In genomic region chr16:29993111-29993510, GRCm38 (mm10) we compare ENCODE assay signal across 20 mouse cellular contexts.
DNase-seq lines count a peak whose midpoint lies in the region; ATAC-seq and TF ChIP-seq lines count a peak whose summit lies in the region.
"Had no signal": no experiment of that assay in that cellular context is flagged by ENCODE, and none has a peak within 500 bp of the region (broad histone marks: within the 10 kb centered on the region; RNA-seq: fewer than 3 reads in every experiment).

No protein-coding gene starts in this region.

- TF ChIP-seq CTCF in stomach, postnatal 0 days (IDR thresholded peaks at IDR 0.05; ENCODE audit: low read depth), result no peak

- H3K27ac ChIP-seq in forebrain, embryonic 13.5 days, result no peak overlapping the region
- no peak overlapping the region for H3K27ac ChIP-seq in forebrain, embryonic 15.5 days (replicated peaks)
- H3K27ac ChIP-seq in neural tube, embryonic 13.5 days (replicated peaks), result no peak overlapping the region
- no peak overlapping the region for H3K27ac ChIP-seq in neural tube, embryonic 15.5 days (replicated peaks)
- H3K27ac ChIP-seq in stomach, postnatal 0 days (replicated peaks), result no peak overlapping the region
- H3K27ac ChIP-seq: embryonic facial prominence, embryonic 13.5 days; heart, adult 2 months; hindbrain, embryonic 10.5 days; hindbrain, embryonic 15.5 days had no signal

- H3K9ac ChIP-seq in forebrain, embryonic 13.5 days, result no peak overlapping the region
- no peak overlapping the region for H3K9ac ChIP-seq in forebrain, embryonic 15.5 days (replicated peaks)
- H3K9ac ChIP-seq in neural tube, embryonic 13.5 days, result no peak overlapping the region
- H3K9ac ChIP-seq in neural tube, embryonic 15.5 days (replicated peaks), result no peak overlapping the region
- H3K9ac ChIP-seq in stomach, postnatal 0 days (ENCODE audit: low read length), result no peak overlapping the region
- H3K9ac ChIP-seq: embryonic facial prominence, embryonic 13.5 days; hindbrain, embryonic 15.5 days had no signal

- peak; percentile 45; the same call in 1 of the 2 replicates for ATAC-seq in forebrain, embryonic 13.5 days
- ATAC-seq in forebrain, embryonic 15.5 days (replicated peaks), result no peak; the same call in 1 of the 2 replicates
- 0 out of 2 replicates have a peak, but pooled peaks have one; percentile 34 for ATAC-seq in neural tube, embryonic 13.5 days (ENCODE audit: low read depth)
- no peak for ATAC-seq in neural tube, embryonic 15.5 days (ENCODE audit: low FRiP score)
- ATAC-seq in megakaryocyte, adult 5-6 weeks (ENCODE audit: poor library complexity, severe bottlenecking), result peak; percentile 28
- ATAC-seq in stomach, postnatal 0 days (ENCODE audit: low FRiP score, low TSS enrichment), result 0 out of 2 replicates have a peak, but pooled peaks have one; percentile 3

- no peak overlapping the region for H3K4me2 ChIP-seq in forebrain, embryonic 13.5 days
- H3K4me2 ChIP-seq in forebrain, embryonic 15.5 days (replicated peaks), result no peak overlapping the region
- H3K4me2 ChIP-seq in neural tube, embryonic 13.5 days, result no peak overlapping the region
- no peak overlapping the region for H3K4me2 ChIP-seq in neural tube, embryonic 15.5 days
- H3K4me2 ChIP-seq in stomach, postnatal 0 days (replicated peaks; ENCODE audit: low read depth), result no peak overlapping the region
- H3K4me2 ChIP-seq: embryonic facial prominence, embryonic 13.5 days; heart, embryonic 11.5 days; hindbrain, embryonic 15.5 days had no signal

- WGBS in forebrain, embryonic 13.5 days, result 67% methylated on average over 7 of the region's 7 CpGs
- 64% methylated on average over 7 of the region's 7 CpGs for WGBS in forebrain, embryonic 15.5 days
- 73% methylated on average over 7 of the region's 7 CpGs for WGBS in neural tube, embryonic 13.5 days
- whole genome bisulfite sequencing in neural tube, embryonic 15.5 days, result 76% methylated on average over 7 of the region's 7 CpGs
- WGBS in stomach, postnatal 0 days, result 70% methylated on average over 7 of the region's 7 CpGs

- 0 out of 2 replicates have a peak, but pooled peaks cover under 1% of the 10 kb centered on the region for H3K27me3 ChIP-seq in forebrain, embryonic 13.5 days
- H3K27me3 ChIP-seq in forebrain, embryonic 15.5 days, result no peaks in the 10 kb centered on the region
- H3K27me3 ChIP-seq in neural tube, embryonic 13.5 days, result peaks cover 15% of the 10 kb centered on the region
- peaks cover 10% of the 10 kb centered on the region for H3K27me3 ChIP-seq in neural tube, embryonic 15.5 days (replicated peaks)
- H3K27me3 ChIP-seq in stomach, postnatal 0 days (ENCODE audit: control insufficient read depth, insufficient read depth, low read length), result no peaks in the 10 kb centered on the region
- H3K27me3 ChIP-seq: CH12.LX; embryonic facial prominence, embryonic 13.5 days had no signal

- H3K4me1 ChIP-seq in forebrain, embryonic 13.5 days, result peaks cover 32% of the 10 kb centered on the region
- peaks cover 11% of the 10 kb centered on the region for H3K4me1 ChIP-seq in forebrain, embryonic 15.5 days
- H3K4me1 ChIP-seq in neural tube, embryonic 13.5 days (replicated peaks), result peaks cover 17% of the 10 kb centered on the region
- H3K4me1 ChIP-seq in neural tube, embryonic 15.5 days, result peaks cover 8% of the 10 kb centered on the region
- 0 out of 2 replicates have a peak, but pooled peaks cover 2% of the 10 kb centered on the region for H3K4me1 ChIP-seq in stomach, postnatal 0 days (replicated peaks; ENCODE audit: control insufficient read depth, insufficient read depth)
- H3K4me1 ChIP-seq: hindbrain, embryonic 15.5 days had no signal

- DNase-seq in stomach, postnatal 0 days (ENCODE audit: low spot score), result no peak
- DNase-seq in ovary, postnatal 36 days (ENCODE audit: low spot score), result no peak
- DNase-seq in kidney, adult 11 months, result no peak
- DNase-seq: adrenal gland, adult 2 months; cerebellum, adult 11 months; cerebellum, adult 8-10 months; embryo, embryonic 11 days; gastrocnemius, postnatal 36 days; kidney, adult 18-20 months had no signal

- H3K36me3 ChIP-seq in forebrain, embryonic 13.5 days (ENCODE audit: poor library complexity, severe bottlenecking), result no peaks in the 10 kb centered on the region
- H3K36me3 ChIP-seq in forebrain, embryonic 15.5 days, result no peaks in the 10 kb centered on the region
- no peaks in the 10 kb centered on the region for H3K36me3 ChIP-seq in neural tube, embryonic 13.5 days
- no peaks in the 10 kb centered on the region for H3K36me3 ChIP-seq in neural tube, embryonic 15.5 days
- no peaks in the 10 kb centered on the region for H3K36me3 ChIP-seq in stomach, postnatal 0 days (ENCODE audit: control insufficient read depth, insufficient read depth, low read length)
- H3K36me3 ChIP-seq: embryonic facial prominence, embryonic 13.5 days; hindbrain, embryonic 10.5 days; hindbrain, embryonic 15.5 days had no signal

- no peaks in the 10 kb centered on the region for H3K9me3 ChIP-seq in forebrain, embryonic 13.5 days (replicated peaks)
- no peaks in the 10 kb centered on the region for H3K9me3 ChIP-seq in forebrain, embryonic 15.5 days
- H3K9me3 ChIP-seq in neural tube, embryonic 13.5 days, result no peaks in the 10 kb centered on the region
- no peaks in the 10 kb centered on the region for H3K9me3 ChIP-seq in neural tube, embryonic 15.5 days (replicated peaks)
- H3K9me3 ChIP-seq in stomach, postnatal 0 days (ENCODE audit: control insufficient read depth, low read length), result no peaks in the 10 kb centered on the region
- H3K9me3 ChIP-seq: embryonic facial prominence, embryonic 13.5 days; hindbrain, embryonic 10.5 days; hindbrain, embryonic 15.5 days had no signal

- H3K4me3 ChIP-seq in forebrain, embryonic 13.5 days, result no peak overlapping the region
- H3K4me3 ChIP-seq in forebrain, embryonic 15.5 days, result no peak overlapping the region
- no peak overlapping the region for H3K4me3 ChIP-seq in neural tube, embryonic 13.5 days
- no peak overlapping the region for H3K4me3 ChIP-seq in neural tube, embryonic 15.5 days (replicated peaks)
- no peak overlapping the region for H3K4me3 ChIP-seq in stomach, postnatal 0 days (ENCODE audit: low read depth, low read length)
- H3K4me3 ChIP-seq: embryonic facial prominence, embryonic 13.5 days; heart, adult 2 months; hindbrain, embryonic 10.5 days; hindbrain, embryonic 15.5 days had no signal

- TF ChIP-seq EP300 in stomach, postnatal 0 days (optimal IDR thresholded peaks at IDR 0.05), result no peak

Comparison
In these comparisons a context has a peak if more than half of its experiments do, and no peak if none do; other contexts are left out.
1. ATAC-seq: peak in forebrain, embryonic 13.5 days (single experiment), neural tube, embryonic 13.5 days (single experiment), megakaryocyte, adult 5-6 weeks (single experiment) and stomach, postnatal 0 days (single experiment); none in forebrain, embryonic 15.5 days (single experiment) and neural tube, embryonic 15.5 days (single experiment).